Mouse (Mus musculus) midbrain, embryonic 11.5 days (tissue): ENCODE results near the gene Mogat1. TPM values are rescaled to one million over a fixed set of nuclear protein-coding genes. Genes with fewer than 3 reads are reported as not detected.

ENCODE experiments used
- polyA plus RNA-seq: library from polyadenylated mRNA; unstranded; fragments of >200 nt; fragmentation: Nextera tagmentation; extraction: Ambion mirVana; gene quantifications from 2 replicates; pipeline ENCODE4 v1.2.1, GENCODE M21; 2014

Gene Mogat1
- polyA plus RNA-seq, 1 experiment from 2014 or later = not detected

Other genes with a start within 250 kb of the Mogat1 start
- 1.1 and 2.1 TPM in 2 replicates for gene Sgpp2, start 200.6 kb upstream of the Mogat1 start, polyA plus RNA-seq
- 154 and 164 TPM in 2 replicates for gene Farsb, start 22.1 kb upstream of the Mogat1 start, polyA plus RNA-seq
- 0.19 and 0.30 TPM in 2 replicates for gene BC035947, start 1.2 kb downstream of the Mogat1 start, polyA plus RNA-seq
- gene Acsl3, start 146.8 kb downstream of the Mogat1 start, polyA plus RNA-seq = 97.9 and 109 TPM in 2 replicates
- gene Utp14b, start 147.0 kb downstream of the Mogat1 start, polyA plus RNA-seq = 5.3 and 6.0 TPM in 2 replicates